Comparison of ENCODE assay signal across 8 mouse cellular contexts in genomic region chr6:51544118-51544681, GRCm38 (mm10). TPM values are rescaled to one million over a fixed set of nuclear protein-coding genes. Genes with fewer than 3 reads are reported as not detected.
DNase-seq lines count a peak whose midpoint lies in the region; ATAC-seq lines count a peak whose summit lies in the region.

No protein-coding gene starts in this region.

- no peaks in the 10 kb centered on the region for H3K9me3 ChIP-seq in hindbrain, embryonic 15.5 days
- H3K9me3 ChIP-seq in hindbrain, embryonic 14.5 days (ENCODE audit: control insufficient read depth, low read length), result no peaks in the 10 kb centered on the region
- H3K9me3 ChIP-seq in forebrain, embryonic 14.5 days (replicated peaks; ENCODE audit: control insufficient read depth, low read length), result no peaks in the 10 kb centered on the region
- no peaks in the 10 kb centered on the region for H3K9me3 ChIP-seq in limb, embryonic 10.5 days (replicated peaks)

- no peak for DNase-seq in hindbrain, embryonic 14.5 days (ENCODE audit: low spot score)
- peak; percentile 93 for DNase-seq in ES-CJ7 (ENCODE audit: low read depth, low spot score)
- peak; percentile 41 for DNase-seq in forebrain, embryonic 14.5 days (ENCODE audit: low spot score)
- DNase-seq in limb, embryonic 10.5 days (ENCODE audit: low spot score), result peak; percentile 36
- peak; percentile 71 for DNase-seq in retina, adult 2 months (ENCODE audit: low read depth, low spot score)
- DNase-seq in left cerebral cortex, postnatal 10 days (ENCODE audit: extremely low spot score in 1 of 2, low spot score in 2 of 2), result no peak
- DNase-seq in ovary, postnatal 14 days (ENCODE audit: low spot score), result no peak

- no peak for ATAC-seq in hindbrain, embryonic 15.5 days (ENCODE audit: low FRiP score, low read depth)
- ATAC-seq in hindbrain, embryonic 14.5 days (ENCODE audit: low FRiP score), result no peak
- ATAC-seq in forebrain, embryonic 14.5 days, result 0 out of 2 replicates have a peak, but pooled peaks have one; percentile 18

- WGBS in hindbrain, embryonic 15.5 days, result 37% methylated on average over 7 of the region's 7 CpGs
- 33% methylated on average over 7 of the region's 7 CpGs for WGBS in hindbrain, embryonic 14.5 days
- WGBS in forebrain, embryonic 14.5 days, result 16% methylated on average over 7 of the region's 7 CpGs
- WGBS in limb, embryonic 10.5 days, result 41% methylated on average over 7 of the region's 7 CpGs

- no peak overlapping the region for H3K9ac ChIP-seq in hindbrain, embryonic 15.5 days
- H3K9ac ChIP-seq in hindbrain, embryonic 14.5 days, result no peak overlapping the region
- no peak overlapping the region for H3K9ac ChIP-seq in forebrain, embryonic 14.5 days (ENCODE audit: low read length)

- H3K27ac ChIP-seq in hindbrain, embryonic 15.5 days (replicated peaks), result no peak overlapping the region
- H3K27ac ChIP-seq in hindbrain, embryonic 14.5 days, result no peak overlapping the region
- H3K27ac ChIP-seq in forebrain, embryonic 14.5 days (ENCODE audit: low read depth, low read length), result no peak overlapping the region
- peak overlapping the region; percentile 62; the same call in 1 of the 2 replicates for H3K27ac ChIP-seq in limb, embryonic 10.5 days

- no peaks in the 10 kb centered on the region for H3K27me3 ChIP-seq in hindbrain, embryonic 15.5 days
- no peaks in the 10 kb centered on the region for H3K27me3 ChIP-seq in hindbrain, embryonic 14.5 days (ENCODE audit: control insufficient read depth, insufficient read depth, low read length)
- no peaks in the 10 kb centered on the region for H3K27me3 ChIP-seq in forebrain, embryonic 14.5 days (replicated peaks; ENCODE audit: control insufficient read depth, insufficient read depth, low read length)
- H3K27me3 ChIP-seq in limb, embryonic 10.5 days (ENCODE audit: low read depth, poor library complexity, severe bottlenecking), result no peaks in the 10 kb centered on the region

- no peaks in the 10 kb centered on the region for H3K36me3 ChIP-seq in hindbrain, embryonic 15.5 days
- H3K36me3 ChIP-seq in hindbrain, embryonic 14.5 days (replicated peaks; ENCODE audit: control insufficient read depth, insufficient read depth), result no peaks in the 10 kb centered on the region
- H3K36me3 ChIP-seq in forebrain, embryonic 14.5 days (ENCODE audit: control insufficient read depth, insufficient read depth, low read length), result no peaks in the 10 kb centered on the region
- H3K36me3 ChIP-seq in limb, embryonic 10.5 days, result 0 out of 2 replicates have a peak, but pooled peaks cover 7% of the 10 kb centered on the region

- peak overlapping the region; percentile 13; the same call in 1 of the 2 replicates for H3K4me2 ChIP-seq in hindbrain, embryonic 15.5 days
- no peak overlapping the region for H3K4me2 ChIP-seq in hindbrain, embryonic 14.5 days (replicated peaks)
- H3K4me2 ChIP-seq in forebrain, embryonic 14.5 days (ENCODE audit: low read length), result peak overlapping the region; percentile 15; the same call in 1 of the 2 replicates

- intact Hi-C loops in left cerebral cortex, postnatal 10 days (cut with DNase I), result no loop called here

- no peak overlapping the region for H3K4me3 ChIP-seq in hindbrain, embryonic 15.5 days
- H3K4me3 ChIP-seq in hindbrain, embryonic 14.5 days (replicated peaks; ENCODE audit: low read length), result no peak overlapping the region
- no peak overlapping the region for H3K4me3 ChIP-seq in forebrain, embryonic 14.5 days (ENCODE audit: low read depth, low read length)
- H3K4me3 ChIP-seq in limb, embryonic 10.5 days, result no peak overlapping the region

- peaks cover 9% of the 10 kb centered on the region for H3K4me1 ChIP-seq in hindbrain, embryonic 15.5 days (replicated peaks)
- peaks cover 6% of the 10 kb centered on the region; the same call in 1 of the 2 replicates for H3K4me1 ChIP-seq in hindbrain, embryonic 14.5 days (replicated peaks; ENCODE audit: control insufficient read depth, insufficient read depth, low read length)
- peaks cover 3% of the 10 kb centered on the region; the same call in 1 of the 2 replicates for H3K4me1 ChIP-seq in forebrain, embryonic 14.5 days (ENCODE audit: control insufficient read depth, insufficient read depth, low read length)
- H3K4me1 ChIP-seq in limb, embryonic 10.5 days, result peaks cover 31% of the 10 kb centered on the region

RNA-seq across cellular contexts. Expression of gene Snx10, which starts 20.5 kb away (rescaled TPM):
- 61.6 and 62.0 TPM in 2 replicates for polyA plus RNA-seq in hindbrain, embryonic 15.5 days (2015; fragmentation: Nextera tagmentation; extraction: Ambion mirVana)
- 60.3 and 69.1 TPM in 2 replicates for polyA plus RNA-seq in hindbrain, embryonic 14.5 days (2014; fragmentation: Nextera tagmentation; extraction: Ambion mirVana)
- 44.4 and 61.5 TPM in 2 replicates for polyA plus RNA-seq in forebrain, embryonic 14.5 days (2014; fragmentation: Nextera tagmentation; extraction: Ambion mirVana)
- 14.6 and 16.0 TPM in 2 replicates for polyA plus RNA-seq in limb, embryonic 10.5 days (2016; fragmentation: Nextera tagmentation; extraction: Ambion mirVana)
- total RNA-seq in left cerebral cortex, postnatal 10 days (2021), result 100 to 1,000 TPM; 127 to 133 TPM

Comparison
In these comparisons a context has a peak if more than half of its experiments do, and no peak if none do; other contexts are left out.
1. DNase-seq: peak in ES-CJ7 (single experiment), forebrain, embryonic 14.5 days (single experiment), limb, embryonic 10.5 days (single experiment) and retina, adult 2 months (single experiment); none in hindbrain, embryonic 14.5 days (single experiment), left cerebral cortex, postnatal 10 days (0 of 2) and ovary, postnatal 14 days (single experiment).